Mouse (Mus musculus): ENCODE measurements at regions not wholly inside any gene's neighbourhood (a gene's known extent, or its start where the extent isn't known, plus 50 kb on each side); places are given as distances from the start of the nearest gene placed in this dataset.

DNA sequence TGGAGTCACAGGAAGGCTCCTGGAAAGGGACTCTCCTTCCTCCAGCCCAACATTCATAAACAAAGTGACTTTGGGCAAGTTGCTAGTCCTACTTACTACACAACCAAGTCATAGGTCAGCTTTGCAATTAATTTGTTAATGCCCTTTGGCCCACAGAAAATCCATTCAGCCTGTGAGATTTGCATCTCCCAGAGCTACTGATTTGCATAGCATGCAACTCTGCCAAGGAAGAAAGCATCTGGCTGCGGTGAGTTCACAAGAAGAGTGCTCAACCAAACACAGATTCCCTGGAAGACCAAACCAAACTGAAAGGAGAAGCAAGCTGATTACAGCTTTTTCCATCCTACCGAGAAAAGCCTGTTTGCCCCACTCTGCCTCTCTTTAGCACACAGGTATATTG is 901.9 kb downstream of the Diaph3 start:
- 50% methylated on average over 2 of the region's 2 CpGs for WGBS
- no peak overlapping the region for H3K27ac ChIP-seq (ENCODE audit: low read depth, low read length)
- no peaks in the 10 kb centered on the region for H3K4me1 ChIP-seq (replicated peaks; ENCODE audit: control insufficient read depth, insufficient read depth, low read length)
- H3K36me3 ChIP-seq (ENCODE audit: control insufficient read depth, insufficient read depth, low read length) = no peaks in the 10 kb centered on the region
- no peak overlapping the region for H3K4me2 ChIP-seq (ENCODE audit: low read depth, low read length, severe bottlenecking)
- H3K9ac ChIP-seq (ENCODE audit: low read length) = no peak overlapping the region
- no peak for ATAC-seq (replicated peaks; ENCODE audit: low FRiP score)
- DNase-seq (ENCODE audit: low spot score) = no peak
- no peaks in the 10 kb centered on the region for H3K9me3 ChIP-seq (ENCODE audit: control insufficient read depth, low read length)
- no peaks in the 10 kb centered on the region for H3K27me3 ChIP-seq (ENCODE audit: control insufficient read depth, insufficient read depth, low read length)
- H3K4me3 ChIP-seq (ENCODE audit: low read depth, low read length) = no peak overlapping the region

DNA sequence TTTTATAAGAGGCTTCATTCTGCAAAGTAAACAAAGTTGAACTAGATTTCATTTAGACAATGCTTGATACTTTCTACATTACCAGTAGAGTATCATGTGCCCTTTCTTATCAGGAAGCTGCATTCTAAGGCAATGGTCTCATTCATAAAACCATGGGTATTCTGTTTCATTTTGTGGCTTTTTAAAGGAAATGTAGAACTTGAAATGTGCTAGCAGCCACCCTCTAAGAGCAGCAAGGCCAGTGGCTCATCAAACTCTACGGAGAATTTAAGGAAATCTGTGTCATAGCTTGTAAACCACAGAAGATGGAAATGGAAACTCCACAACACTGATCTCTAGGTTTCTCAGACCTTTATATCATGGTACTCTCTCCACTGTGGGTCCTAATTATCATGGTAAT is 907.7 kb downstream of the Diaph3 start:
- Histone ChIP-seq H3K36me3 (ENCODE audit: control insufficient read depth, insufficient read depth, low read length) (no peaks in the 10 kb centered on the region), H3K4me2 (ENCODE audit: low read depth, low read length, severe bottlenecking) (no peak overlapping the region), H3K27me3 (ENCODE audit: control insufficient read depth, insufficient read depth, low read length) (no peaks in the 10 kb centered on the region), H3K9ac (ENCODE audit: low read length) (no peak overlapping the region), H3K9me3 (ENCODE audit: control insufficient read depth, low read length) (no peaks in the 10 kb centered on the region), H3K4me1 (replicated peaks; ENCODE audit: control insufficient read depth, insufficient read depth, low read length) (no peaks in the 10 kb centered on the region), H3K27ac (ENCODE audit: low read depth, low read length) (no peak overlapping the region), H3K4me3 (ENCODE audit: low read depth, low read length) (no peak overlapping the region)
- ATAC-seq (replicated peaks; ENCODE audit: low FRiP score) (no peak), DNase-seq (ENCODE audit: low spot score) (no peak)
- 88% methylated on average over 1 of the region's 1 CpGs for WGBS

DNA sequence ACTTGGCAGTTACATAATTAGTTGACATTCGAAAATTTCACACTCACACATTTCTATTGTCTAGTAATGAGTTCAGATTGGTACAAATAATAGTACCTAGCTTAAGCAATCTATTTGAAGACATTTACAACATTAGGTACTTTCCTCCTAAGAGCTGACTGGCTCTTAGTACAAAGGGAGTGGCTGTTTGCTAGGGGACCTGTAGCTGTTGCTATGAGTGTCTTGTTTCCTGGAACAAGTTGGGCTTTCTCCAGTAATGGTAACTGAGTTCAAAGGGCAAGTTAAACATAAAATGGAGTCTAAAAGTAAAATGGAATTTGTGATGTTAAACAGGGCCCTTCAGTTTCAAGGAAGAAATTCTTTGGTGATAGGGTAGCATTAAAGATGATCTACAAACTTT is 910.4 kb downstream of the Diaph3 start:
- Histone ChIP-seq H3K27ac (ENCODE audit: low read depth, low read length) (no peak overlapping the region), H3K9ac (ENCODE audit: low read length) (no peak overlapping the region), H3K9me3 (ENCODE audit: control insufficient read depth, low read length) (no peaks in the 10 kb centered on the region), H3K27me3 (ENCODE audit: control insufficient read depth, insufficient read depth, low read length) (no peaks in the 10 kb centered on the region), H3K36me3 (ENCODE audit: control insufficient read depth, insufficient read depth, low read length) (no peaks in the 10 kb centered on the region), H3K4me2 (ENCODE audit: low read depth, low read length, severe bottlenecking) (no peak overlapping the region), H3K4me1 (replicated peaks; ENCODE audit: control insufficient read depth, insufficient read depth, low read length) (no peaks in the 10 kb centered on the region), H3K4me3 (ENCODE audit: low read depth, low read length) (no peak overlapping the region)
- WGBS = 63% methylated on average over 1 of the region's 1 CpGs
- DNase-seq (ENCODE audit: low spot score) = no peak
- ATAC-seq (replicated peaks; ENCODE audit: low FRiP score) = no peak

DNA sequence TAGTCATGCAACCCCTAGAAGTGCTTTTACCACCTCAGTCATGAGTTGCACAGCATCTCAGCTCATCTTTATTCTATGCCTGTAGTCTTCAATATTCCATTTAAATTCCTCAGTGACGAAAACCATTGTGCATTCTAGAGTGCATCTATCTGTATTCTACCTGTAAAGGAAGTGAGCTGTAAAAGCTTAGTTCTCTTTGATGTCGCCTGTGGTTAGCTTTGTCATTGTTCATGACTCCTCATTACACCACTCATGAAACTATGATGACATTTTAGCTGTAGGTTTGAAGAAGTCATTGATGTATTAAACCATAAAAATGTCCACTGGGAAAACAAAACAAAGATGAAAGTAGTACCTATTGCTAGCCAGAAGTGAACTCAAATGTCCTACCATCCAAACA is 911.3 kb downstream of the Diaph3 start:
- no peaks in the 10 kb centered on the region for H3K36me3 ChIP-seq (ENCODE audit: control insufficient read depth, insufficient read depth, low read length)
- no peak overlapping the region for H3K4me3 ChIP-seq (ENCODE audit: low read depth, low read length)
- no peaks in the 10 kb centered on the region for H3K27me3 ChIP-seq (ENCODE audit: control insufficient read depth, insufficient read depth, low read length)
- H3K9ac ChIP-seq (ENCODE audit: low read length) = no peak overlapping the region
- no peak overlapping the region for H3K27ac ChIP-seq (ENCODE audit: low read depth, low read length)
- no peak overlapping the region for H3K4me2 ChIP-seq (ENCODE audit: low read depth, low read length, severe bottlenecking)
- no peaks in the 10 kb centered on the region for H3K4me1 ChIP-seq (replicated peaks; ENCODE audit: control insufficient read depth, insufficient read depth, low read length)
- ATAC-seq (replicated peaks; ENCODE audit: low FRiP score) = no peak
- 88% methylated on average over 2 of the region's 2 CpGs for WGBS
- no peaks in the 10 kb centered on the region for H3K9me3 ChIP-seq (ENCODE audit: control insufficient read depth, low read length)
- no peak for DNase-seq (ENCODE audit: low spot score)

DNA sequence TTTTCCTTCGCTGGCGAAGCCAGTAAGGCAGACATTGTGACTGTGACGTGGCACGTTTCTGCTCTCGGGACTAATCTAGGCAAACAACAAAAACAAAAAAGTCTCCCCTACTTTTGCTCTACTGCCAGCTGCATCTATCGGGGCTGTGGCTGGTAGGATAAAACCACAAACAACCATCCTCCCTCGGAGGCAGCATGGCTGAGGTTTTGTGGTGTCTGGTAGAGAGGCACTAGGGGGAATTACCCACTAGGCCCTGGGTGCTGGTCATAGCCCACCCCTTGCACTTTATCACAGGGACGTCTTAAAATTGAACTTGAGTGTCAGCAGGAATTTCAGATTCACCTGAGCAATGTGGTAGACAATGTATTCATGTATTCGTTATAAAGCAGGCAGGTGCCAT is 925.3 kb downstream of the Diaph3 start:
- Histone ChIP-seq H3K27me3 (ENCODE audit: control insufficient read depth, insufficient read depth, low read length) (no peaks in the 10 kb centered on the region), H3K4me2 (ENCODE audit: low read depth, low read length, severe bottlenecking) (no peak overlapping the region), H3K36me3 (ENCODE audit: control insufficient read depth, insufficient read depth, low read length) (no peaks in the 10 kb centered on the region), H3K4me1 (replicated peaks; ENCODE audit: control insufficient read depth, insufficient read depth, low read length) (no peaks in the 10 kb centered on the region), H3K27ac (ENCODE audit: low read depth, low read length) (no peak overlapping the region), H3K9me3 (ENCODE audit: control insufficient read depth, low read length) (no peaks in the 10 kb centered on the region), H3K4me3 (ENCODE audit: low read depth, low read length) (no peak overlapping the region), H3K9ac (ENCODE audit: low read length) (no peak overlapping the region)
- no peak for DNase-seq (ENCODE audit: low spot score)
- WGBS = 90% methylated on average over 9 of the region's 9 CpGs
- no peak for ATAC-seq (replicated peaks; ENCODE audit: low FRiP score)

DNA sequence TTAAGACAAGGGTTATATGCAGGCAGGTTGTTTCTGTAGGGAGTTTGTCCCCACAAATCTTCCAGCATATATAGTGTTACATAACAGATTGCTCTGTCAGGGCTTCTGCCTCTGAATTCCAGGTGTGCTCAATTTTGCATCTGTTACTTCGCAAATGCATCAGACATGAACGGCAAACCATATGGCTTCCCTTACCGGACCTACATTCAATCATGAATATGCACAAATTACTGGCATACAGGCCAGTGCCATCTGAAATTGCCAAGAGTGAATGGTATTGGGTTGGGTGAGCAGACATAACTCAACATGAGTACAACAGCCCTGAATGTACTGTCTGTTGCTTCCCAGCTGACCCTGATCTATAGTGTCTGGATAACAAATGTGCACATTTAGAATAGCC is 929.4 kb downstream of the Diaph3 start:
- no peaks in the 10 kb centered on the region for H3K9me3 ChIP-seq (ENCODE audit: control insufficient read depth, low read length)

DNA sequence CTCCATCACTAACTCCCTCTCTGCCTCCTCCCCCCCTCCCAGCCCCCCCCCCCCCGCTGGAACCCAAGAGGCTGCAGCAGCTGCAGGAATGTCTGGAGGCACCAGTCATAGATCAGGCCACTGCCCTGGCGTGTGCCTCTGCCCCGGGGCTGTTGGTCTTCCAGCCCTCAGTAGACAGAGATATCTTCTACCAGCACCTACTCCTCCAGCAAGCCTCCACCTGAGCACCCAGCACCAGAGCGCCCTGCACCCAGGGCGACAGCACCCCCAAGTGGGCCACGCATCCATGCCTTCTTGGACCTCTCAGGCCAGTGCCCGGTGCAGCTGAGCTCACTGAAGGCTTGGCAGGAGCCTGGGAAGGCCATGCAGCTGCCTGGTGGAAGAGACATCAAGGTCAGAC is 936.5 kb downstream of the Diaph3 start:
- ATAC-seq (replicated peaks; ENCODE audit: low FRiP score) (peak; percentile 46; the same call in 1 of the 2 replicates), DNase-seq (ENCODE audit: low spot score) (no peak)
- Histone ChIP-seq H3K27me3 (ENCODE audit: control insufficient read depth, insufficient read depth, low read length) (no peaks in the 10 kb centered on the region), H3K9ac (ENCODE audit: low read length) (no peak overlapping the region), H3K4me3 (ENCODE audit: low read depth, low read length) (no peak overlapping the region), H3K36me3 (ENCODE audit: control insufficient read depth, insufficient read depth, low read length) (no peaks in the 10 kb centered on the region), H3K4me2 (ENCODE audit: low read depth, low read length, severe bottlenecking) (no peak overlapping the region), H3K4me1 (replicated peaks; ENCODE audit: control insufficient read depth, insufficient read depth, low read length) (no peaks in the 10 kb centered on the region), H3K27ac (ENCODE audit: low read depth, low read length) (no peak overlapping the region), H3K9me3 (ENCODE audit: control insufficient read depth, low read length) (no peaks in the 10 kb centered on the region)
- 88% methylated on average over 6 of the region's 7 CpGs for WGBS

More for the DNA sequence above, 929.4 kb downstream of the Diaph3 start:
- Histone ChIP-seq H3K4me3 (ENCODE audit: low read depth, low read length) (no peak overlapping the region), H3K4me2 (ENCODE audit: low read depth, low read length, severe bottlenecking) (no peak overlapping the region), H3K36me3 (ENCODE audit: control insufficient read depth, insufficient read depth, low read length) (no peaks in the 10 kb centered on the region), H3K4me1 (replicated peaks; ENCODE audit: control insufficient read depth, insufficient read depth, low read length) (no peaks in the 10 kb centered on the region), H3K27me3 (ENCODE audit: control insufficient read depth, insufficient read depth, low read length) (no peaks in the 10 kb centered on the region), H3K27ac (ENCODE audit: low read depth, low read length) (no peak overlapping the region), H3K9ac (ENCODE audit: low read length) (no peak overlapping the region)
- ATAC-seq (replicated peaks; ENCODE audit: low FRiP score) (no peak), DNase-seq (ENCODE audit: low spot score) (no peak)
- 94% methylated on average over 3 of the region's 3 CpGs for WGBS

DNA sequence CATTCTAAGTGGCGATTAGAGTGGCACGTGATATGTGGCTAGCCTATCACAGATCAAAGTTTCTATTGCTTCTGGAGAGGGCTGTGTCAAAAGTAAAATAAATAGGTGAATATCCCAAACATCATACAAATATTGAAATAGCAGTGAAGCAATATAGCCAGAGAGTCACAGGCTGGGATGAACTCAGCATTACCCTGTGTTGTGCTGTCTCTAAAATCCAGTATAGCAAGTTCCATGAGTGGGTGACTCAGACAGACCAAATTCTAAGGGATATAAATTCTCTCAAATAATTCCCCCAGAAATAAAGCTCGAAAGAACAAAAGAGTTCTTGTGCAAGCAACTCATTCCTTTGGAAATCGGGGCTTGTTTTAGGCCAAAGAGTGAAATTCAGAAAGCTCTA is 943.2 kb downstream of the Diaph3 start:
- H3K36me3 ChIP-seq (ENCODE audit: control insufficient read depth, insufficient read depth, low read length) = no peaks in the 10 kb centered on the region
- H3K9ac ChIP-seq (ENCODE audit: low read length) = no peak overlapping the region
- WGBS = 91% methylated on average over 4 of the region's 4 CpGs
- no peak overlapping the region for H3K4me3 ChIP-seq (ENCODE audit: low read depth, low read length)
- no peak overlapping the region for H3K27ac ChIP-seq (ENCODE audit: low read depth, low read length)
- no peaks in the 10 kb centered on the region for H3K27me3 ChIP-seq (ENCODE audit: control insufficient read depth, insufficient read depth, low read length)
- no peak for DNase-seq (ENCODE audit: low spot score)
- H3K4me2 ChIP-seq (ENCODE audit: low read depth, low read length, severe bottlenecking) = no peak overlapping the region
- no peaks in the 10 kb centered on the region for H3K4me1 ChIP-seq (replicated peaks; ENCODE audit: control insufficient read depth, insufficient read depth, low read length)
- ATAC-seq (replicated peaks; ENCODE audit: low FRiP score) = no peak
- H3K9me3 ChIP-seq (ENCODE audit: control insufficient read depth, low read length) = no peaks in the 10 kb centered on the region

DNA sequence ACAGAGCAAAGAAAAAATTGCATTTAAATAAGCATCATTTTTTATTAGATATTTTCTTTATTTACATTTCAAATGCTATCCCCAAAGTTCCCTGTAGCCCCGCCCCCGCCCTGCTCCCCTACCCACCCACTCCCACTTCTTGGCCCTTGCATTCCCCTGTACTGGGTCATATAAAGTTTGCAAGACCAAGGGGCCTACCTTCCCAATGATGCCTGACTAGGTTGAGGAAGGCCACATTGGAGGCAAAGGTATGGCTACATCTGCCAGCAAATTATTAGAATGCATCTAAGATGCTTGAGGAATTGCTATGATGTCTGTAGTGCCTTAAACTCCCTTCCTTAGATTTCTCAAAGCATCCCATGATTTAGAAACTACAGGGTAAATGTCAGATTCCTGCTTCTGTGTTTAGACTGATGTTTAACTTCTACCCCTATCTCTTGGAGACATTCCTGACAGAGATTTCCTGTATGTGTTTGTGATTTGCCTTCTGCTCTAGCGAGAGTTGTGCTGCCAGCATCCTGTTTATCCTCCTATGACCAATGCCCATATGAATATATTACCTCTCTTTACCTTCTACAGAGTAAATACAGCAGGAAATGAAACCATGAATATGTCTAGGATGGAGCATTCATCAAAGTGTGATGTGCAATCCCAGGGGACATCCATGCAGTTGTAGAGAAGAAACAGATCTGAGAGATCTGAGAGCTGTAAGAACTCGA is 956.2 kb downstream of the Diaph3 start:
- Histone ChIP-seq H3K4me1 (replicated peaks; ENCODE audit: control insufficient read depth, insufficient read depth, low read length) (no peaks in the 10 kb centered on the region), H3K9ac (ENCODE audit: low read length) (no peak overlapping the region), H3K4me3 (ENCODE audit: low read depth, low read length) (no peak overlapping the region), H3K4me2 (ENCODE audit: low read depth, low read length, severe bottlenecking) (no peak overlapping the region), H3K27me3 (ENCODE audit: control insufficient read depth, insufficient read depth, low read length) (no peaks in the 10 kb centered on the region), H3K9me3 (ENCODE audit: control insufficient read depth, low read length) (no peaks in the 10 kb centered on the region), H3K36me3 (ENCODE audit: control insufficient read depth, insufficient read depth, low read length) (no peaks in the 10 kb centered on the region), H3K27ac (ENCODE audit: low read depth, low read length) (no peak overlapping the region)
- 90% methylated on average over 4 of the region's 4 CpGs for WGBS
- ATAC-seq (replicated peaks; ENCODE audit: low FRiP score) = no peak
- DNase-seq (ENCODE audit: low spot score) = no peak
